Mouse (Mus musculus): Measurements from ENCODE around the gene Chmp4b. TPM values are rescaled to one million over a fixed set of nuclear protein-coding genes. Genes with fewer than 3 reads are reported as not detected.

Gene Chmp4b
- total RNA-seq, 2 experiments from 2014 or later, result 206 to 285 TPM

- DNase-seq (ENCODE audit: low spot score in 2 of 2), result no peak
Observed at GRCm38 (mm10) chr2:154639115-154639514, 12.4 kb upstream of the Chmp4b start.

DNA sequence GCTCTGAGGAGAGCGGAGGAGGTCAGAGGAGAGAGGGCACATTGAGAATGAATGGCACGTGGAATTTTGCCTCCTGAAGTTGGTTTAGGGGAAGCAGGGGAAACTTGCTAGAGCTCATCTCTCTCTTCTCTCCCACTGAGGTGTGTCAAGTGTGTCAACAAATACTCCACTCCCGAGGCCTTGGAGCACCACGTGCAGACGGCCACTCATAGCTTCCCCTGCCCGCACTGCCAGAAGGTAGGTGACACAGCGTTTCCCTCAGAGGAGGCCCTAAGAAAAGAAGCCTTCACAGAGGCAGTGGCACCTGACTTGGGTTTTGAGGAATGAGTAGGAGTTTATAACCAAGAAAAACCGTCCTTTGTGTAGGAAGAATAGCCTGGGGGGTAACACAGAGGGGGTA lies 10.3 kb upstream of the Chmp4b start:
- DNase-seq (ENCODE audit: low spot score in 2 of 2), result no peak

DNA sequence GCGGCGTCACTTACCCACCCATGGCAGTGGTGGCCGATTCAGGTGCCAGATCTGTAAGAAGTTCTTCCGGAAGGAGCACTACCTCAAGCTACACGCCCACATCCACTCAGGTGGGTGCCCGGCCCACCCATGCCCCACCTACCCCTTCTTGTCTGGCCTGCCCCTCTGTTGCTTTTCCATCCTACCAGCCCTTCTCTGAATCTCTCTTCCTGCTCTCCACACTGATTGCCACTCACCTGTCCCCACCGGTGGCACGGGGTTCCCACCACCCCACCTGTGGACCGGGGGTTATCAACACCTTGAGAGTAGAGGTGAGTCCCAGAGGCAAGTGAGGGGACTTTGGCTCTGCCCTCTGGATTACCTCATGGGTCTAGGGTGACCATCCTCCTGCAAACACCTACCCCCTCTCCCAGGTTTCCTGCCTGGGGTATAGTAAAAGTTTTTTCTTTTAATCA lies 9.5 kb upstream of the Chmp4b start:
- DNase-seq (ENCODE audit: low spot score in 2 of 2), result no peak

- DNase-seq (ENCODE audit: low spot score in 2 of 2), result no peak
Observed at GRCm38 (mm10) chr2:154642712-154643385, 8.7 kb upstream of the Chmp4b start.

- no peak for DNase-seq (ENCODE audit: low spot score in 2 of 2)
Observed at GRCm38 (mm10) chr2:154646634-154647033, 4.9 kb upstream of the Chmp4b start.

GRCm38 (mm10) chr2:154648086-154648485 lies 3.4 kb upstream of the Chmp4b start:
- DNase-seq (ENCODE audit: low spot score in 2 of 2), result peak; percentile 36 to 46

GRCm38 (mm10) chr2:154650404-154650803 lies 1.1 kb upstream of the Chmp4b start:
- DNase-seq (ENCODE audit: low spot score in 2 of 2), result no peak

- DNase-seq (ENCODE audit: low spot score in 2 of 2), result no peak
Observed at GRCm38 (mm10) chr2:154654976-154655375, 3.5 kb downstream of the Chmp4b start.

- DNase-seq (ENCODE audit: low spot score in 2 of 2), result no peak
Observed at GRCm38 (mm10) chr2:154655878-154656414, 4.4 kb downstream of the Chmp4b start.

GRCm38 (mm10) chr2:154656710-154657485 lies 5.4 kb downstream of the Chmp4b start:
- DNase-seq (ENCODE audit: low spot score in 2 of 2), result peak; percentile 91

- DNase-seq (ENCODE audit: low spot score in 2 of 2), result no peak
Observed at GRCm38 (mm10) chr2:154657486-154658237, 6.2 kb downstream of the Chmp4b start.

- DNase-seq (ENCODE audit: low spot score in 2 of 2), result no peak
Observed at GRCm38 (mm10) chr2:154659070-154659469, 7.6 kb downstream of the Chmp4b start.

DNA sequence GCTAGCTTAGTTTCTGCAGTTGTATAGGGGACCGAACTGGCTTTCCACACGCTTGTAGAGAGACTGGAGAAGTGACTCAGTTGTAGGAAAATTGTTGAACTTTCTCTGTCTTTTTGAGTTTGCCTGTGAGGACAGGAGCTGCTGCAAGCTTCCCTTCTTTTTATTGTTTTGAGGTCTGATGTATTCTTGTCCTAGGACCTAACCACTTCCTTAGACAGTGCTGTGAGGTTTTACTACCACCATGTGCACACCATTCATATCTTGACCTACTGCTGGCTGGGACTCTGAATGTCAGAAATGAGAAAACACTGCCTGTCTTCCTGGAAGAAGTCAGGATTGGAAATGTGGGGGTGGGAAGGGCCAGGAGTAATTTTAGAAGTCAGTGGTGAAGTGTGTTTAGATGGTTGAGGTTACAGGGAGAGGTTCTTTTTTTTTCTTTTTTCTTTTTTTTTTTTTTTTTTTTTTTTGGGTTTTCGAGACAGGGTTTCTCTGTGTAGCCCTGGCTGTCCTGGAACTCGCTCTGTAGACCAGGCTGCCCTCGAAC lies 8.1 kb downstream of the Chmp4b start:
- no peak for DNase-seq (ENCODE audit: low spot score in 2 of 2)

GRCm38 (mm10) chr2:154668680-154669079 lies 17.2 kb downstream of the Chmp4b start:
- DNase-seq (ENCODE audit: low spot score in 2 of 2), result no peak

DNA sequence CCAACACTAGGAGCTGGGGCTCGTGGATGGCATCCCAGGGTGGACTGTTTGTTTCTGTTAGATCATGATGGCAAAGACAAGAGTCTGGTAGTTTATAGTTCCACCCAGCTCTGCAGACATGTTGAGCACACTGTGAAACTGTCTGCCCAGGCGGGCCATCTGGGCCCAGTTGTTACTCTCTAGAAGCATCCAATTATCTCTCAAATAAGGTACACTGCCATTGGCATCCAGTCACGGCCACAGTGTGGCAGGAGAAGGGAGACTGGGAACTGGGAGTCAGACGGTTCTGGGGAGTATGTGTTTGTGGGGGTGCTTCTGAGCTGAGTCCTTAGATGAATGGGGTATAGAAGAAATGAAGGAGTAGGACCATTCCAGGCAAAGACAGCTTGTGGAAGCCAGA lies 18.6 kb downstream of the Chmp4b start:
- no peak for DNase-seq (ENCODE audit: low spot score in 2 of 2)

DNA sequence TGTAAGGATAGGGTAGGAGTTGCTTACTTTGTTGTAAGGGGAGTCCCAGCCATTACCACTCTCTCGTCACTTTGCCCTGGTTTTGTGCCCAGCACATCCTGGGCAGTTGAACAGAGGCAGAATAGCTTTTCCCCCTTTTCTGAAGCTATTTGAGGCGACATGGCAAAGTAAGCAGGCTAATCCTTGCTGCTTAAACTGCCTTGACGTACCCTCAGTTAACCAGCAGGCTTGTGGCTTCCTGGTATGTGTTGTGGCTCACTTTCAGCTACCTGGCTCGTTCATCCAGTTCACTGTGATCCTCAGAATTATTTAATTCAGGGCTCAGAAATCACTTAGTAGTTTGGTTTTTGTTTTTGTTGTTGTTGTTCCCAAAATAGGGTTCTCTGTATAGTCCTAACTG lies 19.2 kb downstream of the Chmp4b start:
- no peak for DNase-seq (ENCODE audit: low spot score in 2 of 2)

DNA sequence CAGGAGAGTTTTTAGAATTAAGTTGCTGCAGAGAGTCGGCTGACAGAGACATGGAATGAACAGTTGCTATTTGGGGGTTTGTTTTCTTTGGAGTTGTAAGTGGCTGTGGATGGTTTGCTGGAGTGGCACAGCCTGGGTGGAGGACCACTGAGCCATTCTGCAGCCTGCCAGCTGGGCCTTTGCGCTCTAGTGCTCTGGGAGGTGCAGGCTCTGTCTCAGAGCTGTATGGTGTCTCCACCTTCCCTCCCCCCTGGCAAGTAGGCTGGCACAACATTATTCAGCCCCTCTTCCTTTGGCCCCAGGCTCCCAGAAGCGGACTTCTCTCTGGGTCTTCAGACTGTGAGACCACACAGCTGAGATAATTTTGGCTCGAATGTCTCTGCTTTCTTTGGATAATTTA lies 22.5 kb downstream of the Chmp4b start:
- DNase-seq (ENCODE audit: low spot score in 2 of 2), result no peak

DNA sequence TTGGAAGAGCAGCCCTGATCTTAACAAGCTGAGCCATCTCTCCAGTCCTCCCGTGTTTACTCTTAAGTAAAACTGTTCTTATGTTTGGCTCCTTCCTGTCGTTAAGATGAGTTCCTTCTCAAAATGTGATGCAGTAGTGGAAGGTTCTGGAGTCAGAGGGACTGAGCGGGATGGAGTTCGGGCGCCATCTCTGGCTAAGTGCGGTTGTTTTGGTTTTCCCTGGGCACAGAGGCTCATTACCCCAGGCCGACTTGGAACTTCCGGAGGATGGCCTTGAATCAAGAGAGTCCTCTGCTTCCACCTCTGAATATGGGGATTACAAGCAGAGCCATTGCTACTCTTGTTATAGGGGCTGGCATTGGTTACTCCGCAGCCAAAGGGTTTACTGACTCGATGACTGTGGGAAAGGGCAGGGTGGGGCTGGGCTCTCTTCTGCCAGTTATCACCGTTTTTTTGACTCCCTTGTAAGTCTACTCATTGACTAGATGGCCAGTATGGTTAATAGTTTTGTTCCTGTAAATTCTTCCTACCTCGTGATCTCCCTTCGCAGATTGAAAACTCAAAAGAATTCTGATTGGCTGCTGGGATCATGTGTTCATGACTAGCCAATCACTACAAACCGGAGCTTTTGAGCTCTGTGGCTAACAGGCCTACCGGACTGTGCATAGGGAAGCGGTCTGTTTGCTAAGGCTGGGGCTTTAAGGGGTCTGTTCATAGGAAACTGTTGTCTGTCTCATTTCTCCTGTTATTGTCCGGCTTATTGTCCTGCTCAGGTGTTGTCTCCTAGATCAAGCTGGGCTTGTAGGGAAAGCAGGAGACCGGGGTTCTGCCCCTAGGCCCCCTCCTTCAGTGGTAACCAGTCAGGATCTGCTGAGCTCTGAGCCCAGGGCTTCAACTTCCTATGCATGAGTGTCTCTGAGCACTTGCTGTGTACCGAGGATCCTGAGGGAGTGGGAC lies 25.4 kb downstream of the Chmp4b start:
- no peak for DNase-seq (ENCODE audit: low spot score in 2 of 2)

DNA sequence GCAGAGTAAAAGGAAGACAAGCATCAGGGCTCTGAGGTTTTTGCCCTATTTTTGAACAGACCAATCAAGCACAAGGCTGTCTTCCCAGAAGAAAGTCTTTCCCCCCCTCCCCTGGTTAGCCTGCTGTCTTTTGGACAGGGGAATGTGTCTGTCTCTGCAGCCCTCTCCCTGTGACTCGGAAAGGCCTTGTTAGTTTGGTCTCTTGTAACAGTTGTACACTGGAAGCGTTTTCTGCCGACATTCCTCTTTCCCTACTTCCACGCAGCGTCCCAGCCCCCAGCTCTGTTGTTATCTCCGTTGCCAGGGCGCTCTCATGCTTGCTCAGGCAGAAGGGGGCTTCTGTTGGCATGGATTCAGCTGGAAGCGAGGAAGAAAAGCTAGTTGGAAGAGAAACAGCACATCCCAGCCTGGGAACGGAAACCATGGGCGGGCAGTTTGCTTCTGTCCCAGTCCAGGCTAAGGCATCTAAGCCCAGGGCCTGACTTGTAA lies 26.2 kb downstream of the Chmp4b start:
- DNase-seq (ENCODE audit: low spot score in 2 of 2), result peak in 1 of 2 experiments; percentile 27

DNA sequence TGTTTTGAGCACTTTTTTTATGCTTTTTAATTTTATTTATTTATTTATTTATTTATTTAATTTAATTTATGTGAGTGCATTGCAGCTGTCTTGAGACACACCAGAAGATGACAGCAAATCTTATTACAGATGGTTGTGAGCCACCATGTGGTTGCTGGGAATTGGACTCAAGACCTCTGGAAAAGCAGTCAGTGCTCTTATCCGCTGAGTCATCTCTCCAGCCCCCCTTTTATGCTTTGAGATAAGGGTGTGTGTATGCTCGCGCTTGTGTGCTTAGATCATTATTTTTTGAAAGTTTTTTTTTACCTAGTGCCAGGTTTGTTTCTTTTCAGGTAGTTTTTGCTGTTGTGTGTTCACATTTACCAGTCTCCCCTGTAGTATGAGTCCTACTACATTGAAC lies 27.5 kb downstream of the Chmp4b start:
- no peak for DNase-seq (ENCODE audit: low spot score in 2 of 2)

All from adrenal gland, adult 18-20 months (tissue).